Mouse (Mus musculus) midbrain, embryonic 16.5 days (tissue): ENCODE measurements around the gene Ear2. TPM values are rescaled to one million over a fixed set of nuclear protein-coding genes. Genes with fewer than 3 reads are reported as not detected.
"Not testable (repeated sequence)": the region's sequence is repeated elsewhere in the genome, so short reads cannot be mapped to it uniquely, and the experiment has no call there.

ENCODE experiments used
- ATAC-seq: fragments of 200-750 bp; cut with Nextera tagmentation; 2 replicates; pipeline ENCODE4 v1.8.0; 2017; ENCODE audit warnings: moderate TSS enrichment
- H3K27ac ChIP-seq: fragments of 300-500 bp; sonication (generic); 2 replicates; pipeline ENCODE4 v1.5.1; 2014; ENCODE audit warnings: mild to moderate bottlenecking, low read length, mixed read lengths
- H3K27me3 ChIP-seq: fragments of 300-500 bp; sonication (generic); 2 replicates; pipeline ENCODE4 v1.6.1; 2014; ENCODE audit warnings: low read depth, low read length, mixed read lengths; ENCODE audit not compliant: control insufficient read depth, insufficient read depth
- H3K36me3 ChIP-seq: fragments of 300-500 bp; sonication (generic); 2 replicates; pipeline ENCODE4 v1.6.1; 2014; ENCODE audit warnings: mild to moderate bottlenecking, low read length, moderate library complexity, mixed read lengths; ENCODE audit not compliant: control insufficient read depth, insufficient read depth
- H3K4me1 ChIP-seq: fragments of 300-500 bp; sonication (generic); 2 replicates; pipeline ENCODE4 v1.6.1; 2014; ENCODE audit warnings: mild to moderate bottlenecking, low read length, mixed read lengths; ENCODE audit not compliant: control insufficient read depth, insufficient read depth
- H3K4me2 ChIP-seq: fragments of 300-500 bp; sonication (generic); 2 replicates; pipeline ENCODE4 v1.6.1; 2014; ENCODE audit warnings: mild to moderate bottlenecking, low read length, mixed read lengths
- H3K4me3 ChIP-seq: fragments of 300-500 bp; sonication (generic); 2 replicates; pipeline ENCODE4 v1.5.1; 2014; ENCODE audit warnings: low read depth, mild to moderate bottlenecking, low read length, moderate library complexity, mixed read lengths
- H3K9ac ChIP-seq: fragments of 300-500 bp; sonication (generic); 2 replicates; pipeline ENCODE4 v1.6.1; 2014; ENCODE audit warnings: low read depth, low read length, mixed read lengths
- H3K9me3 ChIP-seq: fragments of 300-500 bp; sonication (generic); replicated peaks from 2 replicates; pipeline ENCODE4 v1.6.1; 2014; ENCODE audit warnings: mild to moderate bottlenecking, low read length, mixed read lengths; ENCODE audit not compliant: control insufficient read depth, poor library complexity, severe bottlenecking
- WGBS: fragments of 180-500 bp; shearing (Covaris S2); extraction: QIAGEN DNeasy Blood & Tissue Kit; methylation state at CpG from one replicate; pipeline ENCODE4 v1.1.7; 2014; 5-methylcytosine and 5-hydroxymethylcytosine counted together
- polyA plus RNA-seq: library from polyadenylated mRNA; unstranded; fragments of >200 nt; fragmentation: Nextera tagmentation; extraction: Ambion mirVana; gene quantifications from 2 replicates; pipeline ENCODE4 v1.2.1, GENCODE M21; 2015

The Ear2 gene
- polyA plus RNA-seq, 1 experiment from 2014 or later, result not detected

DNA sequence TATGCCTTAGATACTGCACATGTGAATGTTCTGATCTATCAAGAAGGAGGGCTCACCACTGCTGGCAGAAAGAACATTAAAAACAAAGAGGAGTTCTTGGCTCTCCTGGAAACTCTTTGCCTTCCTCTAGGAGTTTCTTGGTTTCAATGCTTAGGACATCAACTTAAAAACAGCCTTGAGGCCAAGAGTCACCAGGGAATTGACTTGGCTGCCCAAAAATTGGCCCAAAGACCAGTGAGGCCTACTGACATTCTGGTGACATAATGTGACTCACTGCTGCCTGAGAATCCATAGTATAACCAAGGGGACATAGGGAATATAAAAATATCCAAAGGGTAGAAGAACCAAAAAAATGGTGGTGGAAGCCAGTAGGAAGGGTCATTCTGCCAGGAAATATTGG lies 8.5 kb downstream of the Ear2 start:
- H3K4me3 ChIP-seq, result no peak overlapping the region
- H3K4me2 ChIP-seq, result no peak overlapping the region
- no peaks in the 10 kb centered on the region for H3K4me1 ChIP-seq
- H3K36me3 ChIP-seq, result no peaks in the 10 kb centered on the region
- no peak overlapping the region for H3K9ac ChIP-seq
- ATAC-seq, result no peak
- no peaks in the 10 kb centered on the region for H3K9me3 ChIP-seq
- H3K27ac ChIP-seq, result no peak overlapping the region
- no peaks in the 10 kb centered on the region for H3K27me3 ChIP-seq

DNA sequence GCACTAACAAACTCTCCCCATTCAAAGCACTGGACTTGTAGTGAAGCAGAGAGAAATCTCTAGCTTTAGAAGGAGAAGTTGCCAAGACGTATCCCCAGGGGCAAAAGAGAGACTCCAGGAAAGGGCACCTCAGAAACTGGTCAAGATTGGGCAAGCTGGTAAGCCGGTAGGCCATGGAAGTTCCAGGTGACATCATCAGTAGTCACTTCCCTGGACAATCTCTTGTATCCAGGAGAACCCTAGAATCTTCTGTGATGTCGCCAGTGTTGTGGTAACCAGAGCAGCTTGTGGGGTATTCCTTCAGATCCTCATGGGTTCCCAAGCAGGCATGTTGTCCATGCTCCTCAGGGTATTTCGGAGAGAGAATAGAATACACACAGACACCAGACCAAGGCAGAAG lies 21.1 kb downstream of the Ear2 start, which contains the start of gene Gm3327:
Gm3327 (plus strand) TSS at position 301 of the 400 bp plus-strand sequence.
- ATAC-seq, H3K27me3 ChIP-seq, H3K9ac ChIP-seq, H3K27ac ChIP-seq, H3K4me3 ChIP-seq, H3K36me3 ChIP-seq, H3K9me3 ChIP-seq, H3K4me1 ChIP-seq, H3K4me2 ChIP-seq: not testable (repeated sequence)
- 92% methylated on average over 3 of the region's 4 CpGs for WGBS

Other genes starting within 250 kb of the Ear2 start
- gene Ear1, start 227.1 kb upstream of the Ear2 start, polyA plus RNA-seq, result not detected in 2 replicates
- not detected in 2 replicates for gene Ear10, start 179.1 kb upstream of the Ear2 start, polyA plus RNA-seq
- gene Gm8113, start 177.3 kb upstream of the Ear2 start, polyA plus RNA-seq, result 4.1 and 5.4 TPM in 2 replicates
- gene Ang5, start 145.6 kb upstream of the Ear2 start, polyA plus RNA-seq, result not detected in 2 replicates
- not detected in 2 replicates for gene Ang6, start 100.4 kb upstream of the Ear2 start, polyA plus RNA-seq
- gene Gm3327, start 21.2 kb downstream of the Ear2 start, polyA plus RNA-seq, result not detected in 2 replicates
- not detected in 2 replicates for gene Gm8212, start 95.0 kb downstream of the Ear2 start, polyA plus RNA-seq
- not detected in 2 replicates for gene 4930503E14Rik, start 110.6 kb downstream of the Ear2 start, polyA plus RNA-seq
- gene Gm8220, start 182.9 kb downstream of the Ear2 start, polyA plus RNA-seq, result not detected in 2 replicates
- not detected in 2 replicates for gene Gm5930, start 235.9 kb downstream of the Ear2 start, polyA plus RNA-seq